Mouse (Mus musculus): ENCODE measurements around the gene Rab3il1. TPM values are rescaled to one million over a fixed set of nuclear protein-coding genes. Genes with fewer than 3 reads are reported as not detected.

Rab3il1 gene
- polyA plus RNA-seq, 1 experiment = 6.0 TPM

- DNase-seq (ENCODE audit: low read depth, low spot score) = no peak
- 65% methylated on average over 8 of the region's 8 CpGs for WGBS
These were observed 33.4 kb downstream of the Rab3il1 start for GRCm38 (mm10) chr19:10034785-10035447.

GRCm38 (mm10) chr19:10037534-10037933, 36.1 kb downstream of the Rab3il1 start:
- 69% methylated on average over 2 of the region's 2 CpGs for WGBS
- DNase-seq (ENCODE audit: low read depth, low spot score) = no peak

GRCm38 (mm10) chr19:10038364-10038763, 36.9 kb downstream of the Rab3il1 start:
- 55% methylated on average over 3 of the region's 3 CpGs for WGBS
- DNase-seq (ENCODE audit: low read depth, low spot score) = no peak

- 6% methylated on average over 3 of the region's 3 CpGs for whole genome bisulfite sequencing
- no peak for DNase-seq (ENCODE audit: low read depth, low spot score)
These were observed 37.4 kb downstream of the Rab3il1 start for GRCm38 (mm10) chr19:10038910-10039309.

GRCm38 (mm10) chr19:10039615-10040014, 38.1 kb downstream of the Rab3il1 start:
- no peak for DNase-seq (ENCODE audit: low read depth, low spot score)
- WGBS = 71% methylated on average over 2 of the region's 2 CpGs

GRCm38 (mm10) chr19:10040866-10041387, 39.5 kb downstream of the Rab3il1 start:
- no peak for DNase-seq (ENCODE audit: low read depth, low spot score)
- 21% methylated on average over 20 of the region's 20 CpGs for WGBS

GRCm38 (mm10) chr19:10041388-10042148, 40.1 kb downstream of the Rab3il1 start, which contains the start of gene Fads3:
Fads3 (plus strand) TSS chr19:10041569.
- no peak for DNase-seq (ENCODE audit: low read depth, low spot score)
- WGBS = under 1% methylated on average over 69 of the region's 69 CpGs

- WGBS = 18% methylated on average over 6 of the region's 6 CpGs
- no peak for DNase-seq (ENCODE audit: low read depth, low spot score)
These were observed 40.8 kb downstream of the Rab3il1 start for GRCm38 (mm10) chr19:10042232-10042631.

GRCm38 (mm10) chr19:10042816-10043215, 41.3 kb downstream of the Rab3il1 start:
- WGBS = 55% methylated on average over 4 of the region's 4 CpGs
- no peak for DNase-seq (ENCODE audit: low read depth, low spot score)

GRCm38 (mm10) chr19:10043643-10044042, 42.2 kb downstream of the Rab3il1 start:
- DNase-seq (ENCODE audit: low read depth, low spot score) = no peak

GRCm38 (mm10) chr19:10045707-10046106, 44.2 kb downstream of the Rab3il1 start:
- WGBS = 70% methylated on average over 2 of the region's 2 CpGs
- DNase-seq (ENCODE audit: low read depth, low spot score) = no peak

GRCm38 (mm10) chr19:10046346-10046745, 44.9 kb downstream of the Rab3il1 start:
- WGBS = 31% methylated on average over 4 of the region's 4 CpGs
- no peak for DNase-seq (ENCODE audit: low read depth, low spot score)

- no peak for DNase-seq (ENCODE audit: low read depth, low spot score)
- 8% methylated on average over 3 of the region's 3 CpGs for WGBS
These were observed 45.5 kb downstream of the Rab3il1 start for GRCm38 (mm10) chr19:10046983-10047382.

- DNase-seq (ENCODE audit: low read depth, low spot score) = no peak
These were observed 48.1 kb downstream of the Rab3il1 start for GRCm38 (mm10) chr19:10049533-10049932.

GRCm38 (mm10) chr19:10050438-10050837, 49.0 kb downstream of the Rab3il1 start:
- WGBS = 39% methylated on average over 2 of the region's 2 CpGs
- no peak for DNase-seq (ENCODE audit: low read depth, low spot score)

GRCm38 (mm10) chr19:10052698-10053097, 51.2 kb downstream of the Rab3il1 start:
- DNase-seq (ENCODE audit: low read depth, low spot score) = no peak
- WGBS = 84% methylated on average over 4 of the region's 4 CpGs

- DNase-seq (ENCODE audit: low read depth, low spot score) = no peak
- 87% methylated on average over 10 of the region's 10 CpGs for WGBS
These were observed 52.3 kb downstream of the Rab3il1 start for GRCm38 (mm10) chr19:10053692-10054260.

- 85% methylated on average over 6 of the region's 6 CpGs for WGBS
- no peak for DNase-seq (ENCODE audit: low read depth, low spot score)
These were observed 53.0 kb downstream of the Rab3il1 start for GRCm38 (mm10) chr19:10054361-10055075.

GRCm38 (mm10) chr19:10055261-10055660, 53.8 kb downstream of the Rab3il1 start:
- WGBS = 72% methylated on average over 3 of the region's 3 CpGs

More at GRCm38 (mm10) chr19:10055261-10055660, 53.8 kb downstream of the Rab3il1 start:
- DNase-seq (ENCODE audit: low read depth, low spot score) = no peak

Measured in large intestine, adult 2 months (tissue).